Mouse (Mus musculus) CH12.LX (cell line): Measurements from ENCODE around the gene Nphs2.

ENCODE experiments used
- CTCF ChIP-seq, 2 experiments: IDR thresholded peaks in 1 of 2; conservative IDR thresholded peaks in 1 of 2; 2 replicates each; pipeline ENCODE4 v1.5.1; 2011 to 2012; ENCODE audit warnings: low read depth in 2 of 2, low read length in 2 of 2, improper control_type of control experiment in 1 of 2, inconsistent platforms in 1 of 2, mild to moderate bottlenecking in 1 of 2, moderate library complexity in 1 of 2
- EP300 ChIP-seq: IDR thresholded peaks from 2 replicates; pipeline ENCODE4 v1.6.1; 2011; ENCODE audit warnings: low read length, improper control_type of control experiment
- HCFC1 ChIP-seq: IDR thresholded peaks from 2 replicates; pipeline ENCODE4 v1.6.1; 2012; ENCODE audit warnings: low read depth, mild to moderate bottlenecking, inconsistent platforms, low read length, improper control_type of control experiment
- MAX ChIP-seq: IDR thresholded peaks from 2 replicates; pipeline ENCODE4 v1.6.1; 2011; ENCODE audit warnings: low read length, improper control_type of control experiment
- MXI1 ChIP-seq: IDR thresholded peaks from 2 replicates; pipeline ENCODE4 v1.6.1; 2011; ENCODE audit warnings: mild to moderate bottlenecking, low read depth, low read length, improper control_type of control experiment
- NELFE ChIP-seq: IDR thresholded peaks from 2 replicates; pipeline ENCODE4 v1.6.1; 2011; ENCODE audit warnings: low read depth, low read length, improper control_type of control experiment
- POLR2A ChIP-seq: IDR thresholded peaks from 2 replicates; pipeline ENCODE4 v1.6.1; 2011; ENCODE audit warnings: low read depth, mild to moderate bottlenecking, improper control_type of control experiment, low read length
- UBTF ChIP-seq: IDR thresholded peaks from 2 replicates; pipeline ENCODE4 v1.6.1; 2012; ENCODE audit warnings: low read depth, mild to moderate bottlenecking, inconsistent platforms, low read length, improper control_type of control experiment, moderate library complexity
- USF1 ChIP-seq: IDR thresholded peaks from 2 replicates; pipeline ENCODE4 v1.6.1; 2014; ENCODE audit warnings: low read depth, mild to moderate bottlenecking, inconsistent platforms, low read length, improper control_type of control experiment
- USF2 ChIP-seq: conservative IDR thresholded peaks from 2 replicates; pipeline ENCODE4 v1.6.1; 2011; ENCODE audit warnings: low read depth, low read length, improper control_type of control experiment
- ZC3H11A ChIP-seq: IDR thresholded peaks from 2 replicates; pipeline ENCODE4 v1.6.1; 2012; ENCODE audit warnings: low read depth, mild to moderate bottlenecking, inconsistent platforms, low read length, improper control_type of control experiment

DNA sequence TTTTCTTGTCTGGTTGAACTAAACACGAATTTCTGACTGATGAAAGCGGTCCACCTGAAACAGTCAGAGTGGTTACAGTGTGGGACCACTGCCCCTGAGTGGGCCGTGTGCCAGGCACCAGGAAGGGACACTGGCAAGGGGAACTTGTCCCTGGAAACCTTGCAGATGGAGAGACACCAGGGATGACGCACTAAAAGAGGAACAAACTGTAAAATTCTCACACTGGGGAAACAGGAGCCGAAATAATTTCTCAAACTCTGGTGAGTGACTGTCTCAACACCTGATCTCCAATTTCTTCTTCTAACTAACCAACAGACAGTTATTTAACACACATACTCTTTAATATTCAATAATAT is 25.0 kb upstream of the Nphs2 start:
- TF ChIP-seq USF1 = no peak
- no peak for TF ChIP-seq UBTF
- TF ChIP-seq EP300 = no peak
- no peak for TF ChIP-seq MAX
- no peak for TF ChIP-seq POLR2A
- TF ChIP-seq ZC3H11A = no peak
- no peak for TF ChIP-seq CTCF (conservative IDR thresholded peaks at IDR 0.05 in 1 of 2, IDR thresholded peaks at IDR 0.05 in 1 of 2; ENCODE audit: low read depth in 2 of 2, low read length in 2 of 2)
- TF ChIP-seq HCFC1 = no peak
- TF ChIP-seq MXI1 = no peak
- TF ChIP-seq USF2 = no peak
- TF ChIP-seq NELFE = no peak
